Mouse (Mus musculus) spleen, adult 2 months (tissue): ENCODE measurements at regions not wholly inside any gene's neighbourhood (a gene's known extent, or its start where the extent isn't known, plus 50 kb on each side); places are given as distances from the start of the nearest gene placed in this dataset.

Experiments used
- CTCF ChIP-seq: fragments of 200-500 bp; IDR thresholded peaks from 2 replicates; pipeline ENCODE4 v1.5.1; 2011; ENCODE audit warnings: mild to moderate bottlenecking, inconsistent platforms; ENCODE audit not compliant: insufficient read depth, insufficient read length, insufficient replicate concordance; ENCODE audit errors: extremely low read depth
- POLR2A ChIP-seq: fragments of 200-500 bp; IDR thresholded peaks from 2 replicates; pipeline ENCODE4 v1.6.1; 2011; ENCODE audit warnings: low read depth, low read length, inconsistent platforms

- TF ChIP-seq CTCF = no peak
- TF ChIP-seq POLR2A = no peak
Measured at GRCm38 (mm10) chr13:110570386-110570785, 175.5 kb downstream of the Plk2 start.
